Mouse (Mus musculus) layer of hippocampus, adult 11-12 months (tissue): ENCODE results near the gene Kctd14.
"Not testable (repeated sequence)": the region's sequence is repeated elsewhere in the genome, so short reads cannot be mapped to it uniquely, and the experiment has no call there.

Experiments
- DNase-seq: peaks from one replicate; pipeline ENCODE4 v3.0.0; 2022; ENCODE audit warnings: low spot score

Kctd14 gene

GRCm38 (mm10) chr7:97451023-97451422, at the start of gene Kctd14:
Gene Kctd14, plus strand, starts transcription at chr7:97451323.
- DNase-seq = not testable (repeated sequence)

GRCm38 (mm10) chr7:97407145-97407544, 44.0 kb upstream of the Kctd14 start:
- no peak for DNase-seq

GRCm38 (mm10) chr7:97411106-97411505, 40.0 kb upstream of the Kctd14 start:
- no peak for DNase-seq

GRCm38 (mm10) chr7:97411575-97411974, 39.5 kb upstream of the Kctd14 start:
- no peak for DNase-seq

GRCm38 (mm10) chr7:97413981-97414380, 37.1 kb upstream of the Kctd14 start:
- no peak for DNase-seq

GRCm38 (mm10) chr7:97414426-97414825, 36.7 kb upstream of the Kctd14 start:
- DNase-seq = no peak

GRCm38 (mm10) chr7:97414915-97415687, 36.0 kb upstream of the Kctd14 start:
- no peak for DNase-seq

- no peak for DNase-seq
These were observed 34.6 kb upstream of the Kctd14 start for GRCm38 (mm10) chr7:97416473-97416872.

- peak; percentile 88 for DNase-seq
These were observed 34.0 kb upstream of the Kctd14 start, which contains the start of gene Thrsp for GRCm38 (mm10) chr7:97416906-97417777. Gene Thrsp, minus strand, starts transcription at chr7:97417730.

- DNase-seq = no peak
These were observed 32.4 kb upstream of the Kctd14 start for GRCm38 (mm10) chr7:97418717-97419116.

GRCm38 (mm10) chr7:97419163-97419562, 32.0 kb upstream of the Kctd14 start:
- DNase-seq = no peak

GRCm38 (mm10) chr7:97420406-97420805, 30.7 kb upstream of the Kctd14 start:
- DNase-seq = no peak

GRCm38 (mm10) chr7:97420958-97421651, 30.0 kb upstream of the Kctd14 start:
- DNase-seq = peak; percentile 60

- no peak for DNase-seq
These were observed 27.4 kb upstream of the Kctd14 start for GRCm38 (mm10) chr7:97423754-97424153.

GRCm38 (mm10) chr7:97424621-97425245, 26.4 kb upstream of the Kctd14 start:
- peak; percentile 93 for DNase-seq

- DNase-seq = no peak
These were observed 24.6 kb upstream of the Kctd14 start for GRCm38 (mm10) chr7:97426566-97426965.

GRCm38 (mm10) chr7:97427296-97427695, 23.8 kb upstream of the Kctd14 start:
- DNase-seq = no peak

GRCm38 (mm10) chr7:97427778-97428420, 23.2 kb upstream of the Kctd14 start:
- DNase-seq = no peak

- no peak for DNase-seq
These were observed 21.4 kb upstream of the Kctd14 start for GRCm38 (mm10) chr7:97429705-97430104.

GRCm38 (mm10) chr7:97433517-97433916, 17.6 kb upstream of the Kctd14 start:
- not testable (repeated sequence) for DNase-seq

- no peak for DNase-seq
These were observed 16.6 kb upstream of the Kctd14 start for GRCm38 (mm10) chr7:97434517-97434916.
